Mouse (Mus musculus) kidney, adult 2 months (tissue): ENCODE data around the gene Wdr5b. TPM values are rescaled to one million over a fixed set of nuclear protein-coding genes. Genes with fewer than 3 reads are reported as not detected.

Experiments
- DNase-seq: peaks from one replicate; pipeline ENCODE4 v3.0.0; 2021
- H3K27ac ChIP-seq: fragments of 200-500 bp; 2 replicates; pipeline ENCODE4 v1.5.1; 2012; ENCODE audit warnings: low read depth, low read length, control low read depth, inconsistent platforms; ENCODE audit not compliant: insufficient read depth
- H3K27me3 ChIP-seq: fragments of 200-500 bp; replicated peaks from 2 replicates; pipeline ENCODE4 v1.6.1; 2012; ENCODE audit warnings: mild to moderate bottlenecking, moderate library complexity, low read length, inconsistent platforms; ENCODE audit not compliant: control insufficient read depth, insufficient read depth
- H3K36me3 ChIP-seq: fragments of 200-500 bp; 2 replicates; pipeline ENCODE4 v1.6.1; 2012; ENCODE audit warnings: mild to moderate bottlenecking, moderate library complexity, low read length, inconsistent platforms; ENCODE audit not compliant: control insufficient read depth, insufficient read depth
- H3K4me1 ChIP-seq: fragments of 200-500 bp; 2 replicates; pipeline ENCODE4 v1.6.1; 2011; ENCODE audit warnings: low read length; ENCODE audit not compliant: control insufficient read depth, insufficient read depth
- H3K4me3 ChIP-seq: fragments of 200-500 bp; 2 replicates; pipeline ENCODE4 v1.5.1; 2011; ENCODE audit warnings: mild to moderate bottlenecking, low read depth, low read length, control low read depth; ENCODE audit not compliant: insufficient read depth
- CTCF ChIP-seq: fragments of 200-500 bp; conservative IDR thresholded peaks from 2 replicates; pipeline ENCODE4 v1.5.1; 2011; ENCODE audit warnings: low read depth, mild to moderate bottlenecking, control low read depth, low read length, moderate library complexity, mixed read lengths; ENCODE audit not compliant: insufficient read depth, insufficient read length
- POLR2A ChIP-seq: fragments of 200-500 bp; IDR thresholded peaks from one replicate; pipeline ENCODE4 v1.6.1; 2011; ENCODE audit warnings: low read depth, low read length, control low read depth
- WGBS: fragments of 180-500 bp; shearing (Covaris S2); methylation state at CpG from one replicate; pipeline ENCODE4 v1.1.7; 2018; 5-methylcytosine and 5-hydroxymethylcytosine counted together
- polyA plus RNA-seq: library from polyadenylated mRNA; depleted of rRNA; stranded (reverse); fragments of >200 nt; gene quantifications from 2 replicates; pipeline ENCODE4 v1.2.3, GENCODE M21; 2012

Gene Wdr5b
- polyA plus RNA-seq, 1 experiment: 2.1 TPM

GRCm38 (mm10) chr16:36069819-36070575, 29.0 kb downstream of the Wdr5b start:
- H3K36me3 ChIP-seq: no peaks in the 10 kb centered on the region
- 25% methylated on average over 9 of the region's 9 CpGs for WGBS
- H3K27me3 ChIP-seq: no peaks in the 10 kb centered on the region
- no peak for DNase-seq
- TF ChIP-seq CTCF: no peak
- TF ChIP-seq POLR2A: no peak
- no peak overlapping the region for H3K27ac ChIP-seq
- H3K4me3 ChIP-seq: no peak overlapping the region; the same call in 1 of the 2 replicates
- peaks cover 2% of the 10 kb centered on the region; the same call in 1 of the 2 replicates for H3K4me1 ChIP-seq

GRCm38 (mm10) chr16:36071071-36071449, 30.1 kb downstream of the Wdr5b start:
- Histone ChIP-seq H3K36me3 (no peaks in the 10 kb centered on the region), H3K27ac (peak overlapping the region; percentile 68), H3K4me3 (peak overlapping the region; percentile 71), H3K4me1 (no peaks in the 10 kb centered on the region; the same call in 1 of the 2 replicates), H3K27me3 (no peaks in the 10 kb centered on the region)
- no peak for DNase-seq
- TF ChIP-seq POLR2A: no peak
- no peak for TF ChIP-seq CTCF
- WGBS: under 1% methylated on average over 16 of the region's 16 CpGs

GRCm38 (mm10) chr16:36071450-36072379, 30.7 kb downstream of the Wdr5b start, which contains the start of the genes Fam162a and Ccdc58:
TSS of gene Fam162a (minus strand) at chr16:36071594.
TSS of gene Ccdc58 (plus strand) at chr16:36071685.
- Histone ChIP-seq H3K27me3 (no peaks in the 10 kb centered on the region), H3K4me3 (peak within 1 kb of the TSS; percentile 71), H3K4me1 (no peaks in the 10 kb centered on the region), H3K36me3 (no peaks in the 10 kb centered on the region), H3K27ac (peak within 1 kb of the TSS; percentile 98)
- TF ChIP-seq CTCF (no peak), POLR2A (peak; percentile 96)
- DNase-seq: peak; percentile 95
- WGBS: under 1% methylated on average over 81 of the region's 81 CpGs

- Histone ChIP-seq H3K36me3 (no peaks in the 10 kb centered on the region), H3K27me3 (no peaks in the 10 kb centered on the region), H3K27ac (peak overlapping the region; percentile 98), H3K4me3 (peak overlapping the region; percentile 71), H3K4me1 (no peaks in the 10 kb centered on the region)
- 26% methylated on average over 8 of the region's 8 CpGs for WGBS
- no peak for DNase-seq
- TF ChIP-seq CTCF (no peak), POLR2A (no peak)
Observed at GRCm38 (mm10) chr16:36072410-36073011, 31.5 kb downstream of the Wdr5b start.

GRCm38 (mm10) chr16:36074772-36075171, 33.8 kb downstream of the Wdr5b start:
- Histone ChIP-seq H3K36me3 (no peaks in the 10 kb centered on the region), H3K4me1 (no peaks in the 10 kb centered on the region), H3K27me3 (no peaks in the 10 kb centered on the region), H3K27ac (no peak overlapping the region), H3K4me3 (no peak overlapping the region)
- TF ChIP-seq CTCF (no peak), POLR2A (no peak)
- no peak for DNase-seq
- WGBS: 92% methylated on average over 3 of the region's 3 CpGs

GRCm38 (mm10) chr16:36079916-36080315, 38.9 kb downstream of the Wdr5b start:
- Histone ChIP-seq H3K4me1 (no peaks in the 10 kb centered on the region), H3K27me3 (no peaks in the 10 kb centered on the region), H3K36me3 (no peaks in the 10 kb centered on the region), H3K4me3 (no peak overlapping the region), H3K27ac (no peak overlapping the region)
- DNase-seq: no peak
- TF ChIP-seq POLR2A: no peak
- no peak for TF ChIP-seq CTCF
- WGBS: 94% methylated on average over 3 of the region's 3 CpGs
